Mouse (Mus musculus) intestine, postnatal 0 days (tissue): Measurements from ENCODE around the gene Hspa14. TPM values are rescaled to one million over a fixed set of nuclear protein-coding genes. Genes with fewer than 3 reads are reported as not detected.

Experiments used
- ATAC-seq: fragments of 200-750 bp; cut with Nextera tagmentation; 2 replicates; pipeline ENCODE4 v1.8.0; 2017; ENCODE audit warnings: mild to moderate bottlenecking, moderate TSS enrichment, moderate library complexity
- H3K27ac ChIP-seq: fragments of 300-500 bp; sonication (generic); 2 replicates; pipeline ENCODE4 v1.5.1; 2014; ENCODE audit warnings: mild to moderate bottlenecking, low read depth, low read length, moderate library complexity
- H3K27me3 ChIP-seq: fragments of 300-500 bp; sonication (generic); replicated peaks from 2 replicates; pipeline ENCODE4 v1.6.1; 2014; ENCODE audit warnings: low read length, mixed read lengths; ENCODE audit not compliant: control insufficient read depth, insufficient read depth
- H3K36me3 ChIP-seq: fragments of 300-500 bp; sonication (generic); 2 replicates; pipeline ENCODE4 v1.6.1; 2014; ENCODE audit warnings: mild to moderate bottlenecking, moderate library complexity; ENCODE audit not compliant: control insufficient read depth, insufficient read depth
- H3K4me1 ChIP-seq: fragments of 300-500 bp; sonication (generic); replicated peaks from 2 replicates; pipeline ENCODE4 v1.6.1; 2014; ENCODE audit warnings: antibody characterized with exemption, low read length, mixed read lengths; ENCODE audit not compliant: control insufficient read depth, insufficient read depth
- H3K4me2 ChIP-seq: fragments of 300-500 bp; sonication (generic); replicated peaks from 2 replicates; pipeline ENCODE4 v1.6.1; 2014; ENCODE audit warnings: low read depth, mild to moderate bottlenecking, moderate library complexity
- H3K4me3 ChIP-seq: fragments of 300-500 bp; sonication (generic); 2 replicates; pipeline ENCODE4 v1.5.1; 2014; ENCODE audit warnings: low read depth, low read length
- H3K9ac ChIP-seq: fragments of 300-500 bp; sonication (generic); 2 replicates; pipeline ENCODE4 v1.6.1; 2014; ENCODE audit warnings: mild to moderate bottlenecking, low read depth, low read length
- H3K9me3 ChIP-seq: fragments of 300-500 bp; sonication (generic); 2 replicates; pipeline ENCODE4 v1.6.1; 2016; ENCODE audit warnings: mixed run types; ENCODE audit not compliant: control insufficient read depth
- CTCF ChIP-seq: sonication (generic); IDR thresholded peaks from 2 replicates; pipeline ENCODE4 v1.5.1; 2016; ENCODE audit warnings: low read depth, mild to moderate bottlenecking, control low read depth, antibody characterized with exemption, moderate library complexity
- WGBS: fragments of 180-500 bp; shearing (Covaris S2); extraction: QIAGEN DNeasy Blood & Tissue Kit; methylation state at CpG from one replicate; pipeline ENCODE4 v1.1.7; 2014; 5-methylcytosine and 5-hydroxymethylcytosine counted together
- polyA plus RNA-seq: library from polyadenylated mRNA; unstranded; fragments of >200 nt; fragmentation: Nextera tagmentation; extraction: Ambion mirVana; gene quantifications from 2 replicates; pipeline ENCODE4 v1.2.1, GENCODE M21; 2015

Hspa14 gene
- polyA plus RNA-seq, 1 experiment from 2014 or later: 39.9 TPM

GRCm38 (mm10) chr2:3474861-3475283, 37.7 kb downstream of the Hspa14 start, which contains the start of gene Suv39h2:
Gene Suv39h2 (minus strand): TSS chr2:3475031.
- H3K9ac ChIP-seq: peak within 1 kb of the TSS; percentile 71
- peak within 1 kb of the TSS; percentile 75 for H3K27ac ChIP-seq
- no peak for TF ChIP-seq CTCF
- ATAC-seq: peak; percentile 98
- peak within 1 kb of the TSS; percentile 96 for H3K4me3 ChIP-seq
- no peaks in the 10 kb centered on the region for H3K27me3 ChIP-seq
- no peaks in the 10 kb centered on the region for H3K36me3 ChIP-seq
- no peaks in the 10 kb centered on the region for H3K9me3 ChIP-seq
- H3K4me2 ChIP-seq: peak within 1 kb of the TSS; percentile 98
- under 1% methylated on average over 41 of the region's 42 CpGs for WGBS
- H3K4me1 ChIP-seq: 0 out of 2 replicates have a peak, but pooled peaks cover 4% of the 10 kb centered on the region

- Histone ChIP-seq H3K4me2 (peak overlapping the region; percentile 98), H3K4me3 (peak overlapping the region; percentile 96), H3K4me1 (0 out of 2 replicates have a peak, but pooled peaks cover 4% of the 10 kb centered on the region), H3K9ac (peak overlapping the region; percentile 71), H3K9me3 (no peaks in the 10 kb centered on the region), H3K27ac (peak overlapping the region; percentile 75), H3K36me3 (no peaks in the 10 kb centered on the region), H3K27me3 (no peaks in the 10 kb centered on the region)
- WGBS: under 1% methylated on average over 46 of the region's 46 CpGs
- no peak for TF ChIP-seq CTCF
- ATAC-seq: peak; percentile 66
Measured at GRCm38 (mm10) chr2:3474361-3474805, 38.2 kb downstream of the Hspa14 start.

GRCm38 (mm10) chr2:3473891-3474290, 38.7 kb downstream of the Hspa14 start:
- Histone ChIP-seq H3K36me3 (no peaks in the 10 kb centered on the region), H3K9ac (peak overlapping the region; percentile 71; the same call in 1 of the 2 replicates), H3K4me3 (peak overlapping the region; percentile 96), H3K4me1 (0 out of 2 replicates have a peak, but pooled peaks cover 4% of the 10 kb centered on the region), H3K9me3 (no peaks in the 10 kb centered on the region), H3K27ac (no peak overlapping the region), H3K27me3 (no peaks in the 10 kb centered on the region), H3K4me2 (peak overlapping the region; percentile 98)
- under 1% methylated on average over 12 of the region's 12 CpGs for WGBS
- ATAC-seq: no peak
- no peak for TF ChIP-seq CTCF

GRCm38 (mm10) chr2:3456590-3456989, 56.0 kb downstream of the Hspa14 start:
- H3K9ac ChIP-seq: no peak overlapping the region
- TF ChIP-seq CTCF: no peak; the same call in 1 of the 2 replicates
- no peaks in the 10 kb centered on the region for H3K27me3 ChIP-seq
- ATAC-seq: no peak
- no peak overlapping the region for H3K4me3 ChIP-seq
- H3K4me1 ChIP-seq: no peaks in the 10 kb centered on the region
- 78% methylated on average over 4 of the region's 4 CpGs for WGBS
- no peaks in the 10 kb centered on the region for H3K9me3 ChIP-seq
- peaks cover 26% of the 10 kb centered on the region for H3K36me3 ChIP-seq
- H3K27ac ChIP-seq: no peak overlapping the region
- no peak overlapping the region for H3K4me2 ChIP-seq

- WGBS: 89% methylated on average over 3 of the region's 3 CpGs
- ATAC-seq: no peak
- no peak overlapping the region for H3K4me2 ChIP-seq
- H3K36me3 ChIP-seq: peaks cover 16% of the 10 kb centered on the region
- H3K27me3 ChIP-seq: no peaks in the 10 kb centered on the region
- H3K9ac ChIP-seq: no peak overlapping the region
- no peak overlapping the region for H3K27ac ChIP-seq
- no peak overlapping the region for H3K4me3 ChIP-seq
- H3K9me3 ChIP-seq: no peaks in the 10 kb centered on the region
- TF ChIP-seq CTCF: no peak
- no peaks in the 10 kb centered on the region for H3K4me1 ChIP-seq
Measured at GRCm38 (mm10) chr2:3453096-3453495, 59.5 kb downstream of the Hspa14 start.

- TF ChIP-seq CTCF: no peak
- WGBS: 72% methylated on average over 2 of the region's 2 CpGs
- Histone ChIP-seq H3K4me1 (no peaks in the 10 kb centered on the region), H3K4me3 (no peak overlapping the region), H3K9me3 (no peaks in the 10 kb centered on the region), H3K9ac (no peak overlapping the region), H3K27me3 (no peaks in the 10 kb centered on the region), H3K27ac (no peak overlapping the region), H3K36me3 (peaks cover 22% of the 10 kb centered on the region), H3K4me2 (no peak overlapping the region)
- no peak for ATAC-seq
Measured at GRCm38 (mm10) chr2:3449431-3449830, 63.2 kb downstream of the Hspa14 start.

GRCm38 (mm10) chr2:3445984-3446383, 66.6 kb downstream of the Hspa14 start:
- no peaks in the 10 kb centered on the region for H3K9me3 ChIP-seq
- TF ChIP-seq CTCF: no peak
- no peaks in the 10 kb centered on the region for H3K4me1 ChIP-seq
- H3K36me3 ChIP-seq: peaks cover 26% of the 10 kb centered on the region
- no peaks in the 10 kb centered on the region for H3K27me3 ChIP-seq
- no peak for ATAC-seq
- no peak overlapping the region for H3K4me2 ChIP-seq
- no peak overlapping the region for H3K4me3 ChIP-seq
- WGBS: 89% methylated on average over 4 of the region's 4 CpGs
- no peak overlapping the region for H3K27ac ChIP-seq
- H3K9ac ChIP-seq: no peak overlapping the region
